Mouse (Mus musculus): ENCODE measurements around the gene Srd5a3.

Srd5a3 gene

GRCm38 (mm10) chr5:76190609-76191008 is 50.5 kb downstream of the Srd5a3 start:
- no peak for DNase-seq (ENCODE audit: low read depth, low spot score)

- no peak for DNase-seq (ENCODE audit: low read depth, low spot score)
Observed at GRCm38 (mm10) chr5:76193075-76193474, 53.0 kb downstream of the Srd5a3 start.

GRCm38 (mm10) chr5:76194377-76194945 is 54.4 kb downstream of the Srd5a3 start:
- DNase-seq (ENCODE audit: low read depth, low spot score): no peak

- DNase-seq (ENCODE audit: low read depth, low spot score): no peak
Observed at GRCm38 (mm10) chr5:76199346-76199745, 59.3 kb downstream of the Srd5a3 start.

GRCm38 (mm10) chr5:76203171-76203570 is 63.1 kb downstream of the Srd5a3 start:
- DNase-seq (ENCODE audit: low read depth, low spot score): no peak
